Mouse (Mus musculus) spleen, adult 2 months (tissue): ENCODE measurements around the gene AU040320. TPM values are rescaled to one million over a fixed set of nuclear protein-coding genes. Genes with fewer than 3 reads are reported as not detected.
A peak's percentile ranks its signal among the peaks of the same experiment; 100 is the strongest.

ENCODE experiments used
- DNase-seq, 2 experiments: peaks; one replicate each; pipeline versions ENCODE4 v3.0.0 to v3.0.0-alpha.2; 2012 to 2021; ENCODE audit warnings: low spot score in 2 of 2, low read depth in 1 of 2
- H3K27ac ChIP-seq: fragments of 200-500 bp; 2 replicates; pipeline ENCODE4 v1.5.1; 2012; ENCODE audit warnings: low read length, inconsistent platforms; ENCODE audit not compliant: insufficient read depth
- H3K27me3 ChIP-seq: fragments of 200-500 bp; 2 replicates; pipeline ENCODE4 v1.6.1; 2012; ENCODE audit warnings: mild to moderate bottlenecking, moderate library complexity, low read length, inconsistent platforms; ENCODE audit not compliant: control insufficient read depth, insufficient read depth
- H3K36me3 ChIP-seq: fragments of 200-500 bp; 2 replicates; pipeline ENCODE4 v1.6.1; 2012; ENCODE audit warnings: mild to moderate bottlenecking, low read length, inconsistent platforms; ENCODE audit not compliant: control insufficient read depth, insufficient read depth
- H3K4me1 ChIP-seq: fragments of 200-500 bp; 2 replicates; pipeline ENCODE4 v1.6.1; 2011; ENCODE audit warnings: inconsistent platforms; ENCODE audit not compliant: control insufficient read depth, insufficient read depth, insufficient read length
- H3K4me3 ChIP-seq: fragments of 200-500 bp; 2 replicates; pipeline ENCODE4 v1.5.1; 2011; ENCODE audit warnings: mild to moderate bottlenecking, inconsistent platforms; ENCODE audit not compliant: insufficient read depth, insufficient read length; ENCODE audit errors: extremely low read depth
- CTCF ChIP-seq: fragments of 200-500 bp; IDR thresholded peaks from 2 replicates; pipeline ENCODE4 v1.5.1; 2011; ENCODE audit warnings: mild to moderate bottlenecking, inconsistent platforms; ENCODE audit not compliant: insufficient read depth, insufficient read length, insufficient replicate concordance; ENCODE audit errors: extremely low read depth
- POLR2A ChIP-seq: fragments of 200-500 bp; IDR thresholded peaks from 2 replicates; pipeline ENCODE4 v1.6.1; 2011; ENCODE audit warnings: low read depth, low read length, inconsistent platforms
- WGBS: fragments of 180-500 bp; shearing (Covaris S2); methylation state at CpG from one replicate; pipeline ENCODE4 v1.1.7; 2018; 5-methylcytosine and 5-hydroxymethylcytosine counted together
- polyA plus RNA-seq: library from polyadenylated mRNA; depleted of rRNA; stranded (reverse); fragments of >200 nt; gene quantifications from 2 replicates; pipeline ENCODE4 v1.2.3, GENCODE M21; 2012

The AU040320 gene
- polyA plus RNA-seq, 1 experiment, result 27.0 TPM

GRCm38 (mm10) chr4:126734001-126734603 lies 19.2 kb upstream of the AU040320 start:
- H3K27ac ChIP-seq, result no peak overlapping the region
- TF ChIP-seq POLR2A (no peak), CTCF (no peak)
- peaks cover 38% of the 10 kb centered on the region for H3K27me3 ChIP-seq
- no peak overlapping the region for H3K4me3 ChIP-seq
- DNase-seq, result no peak
- no peaks in the 10 kb centered on the region for H3K36me3 ChIP-seq
- peaks cover 5% of the 10 kb centered on the region; the same call in 1 of the 2 replicates for H3K4me1 ChIP-seq
- WGBS, result 9% methylated on average over 16 of the region's 16 CpGs

- no peak for TF ChIP-seq CTCF
- TF ChIP-seq POLR2A, result no peak
- no peak overlapping the region for H3K27ac ChIP-seq
- peaks cover 38% of the 10 kb centered on the region for H3K27me3 ChIP-seq
- 8% methylated on average over 50 of the region's 51 CpGs for WGBS
- H3K36me3 ChIP-seq, result no peaks in the 10 kb centered on the region
- no peak overlapping the region for H3K4me3 ChIP-seq
- peaks cover 5% of the 10 kb centered on the region; the same call in 1 of the 2 replicates for H3K4me1 ChIP-seq
- DNase-seq, result no peak
These were observed 18.5 kb upstream of the AU040320 start for GRCm38 (mm10) chr4:126734700-126735381.

GRCm38 (mm10) chr4:126735382-126736000 lies 17.9 kb upstream of the AU040320 start:
- WGBS, result 4% methylated on average over 57 of the region's 62 CpGs
- Histone ChIP-seq H3K4me3 (no peak overlapping the region; the same call in 1 of the 2 replicates), H3K27me3 (peaks cover 38% of the 10 kb centered on the region), H3K27ac (no peak overlapping the region), H3K36me3 (no peaks in the 10 kb centered on the region), H3K4me1 (peaks cover 5% of the 10 kb centered on the region; the same call in 1 of the 2 replicates)
- no peak for DNase-seq
- TF ChIP-seq CTCF (no peak), POLR2A (no peak)

GRCm38 (mm10) chr4:126736001-126736414 lies 17.3 kb upstream of the AU040320 start, which contains the start of gene Tfap2e:
Gene Tfap2e, minus strand, starts transcription at chr4:126736240.
- WGBS, result 4% methylated on average over 32 of the region's 32 CpGs
- Histone ChIP-seq H3K4me3 (no peak within 1 kb of the TSS; the same call in 1 of the 2 replicates), H3K4me1 (peaks cover 5% of the 10 kb centered on the region; the same call in 1 of the 2 replicates), H3K27me3 (peaks cover 38% of the 10 kb centered on the region), H3K27ac (no peak within 1 kb of the TSS), H3K36me3 (no peaks in the 10 kb centered on the region)
- no peak for TF ChIP-seq POLR2A
- no peak for TF ChIP-seq CTCF
- no peak for DNase-seq

DNA sequence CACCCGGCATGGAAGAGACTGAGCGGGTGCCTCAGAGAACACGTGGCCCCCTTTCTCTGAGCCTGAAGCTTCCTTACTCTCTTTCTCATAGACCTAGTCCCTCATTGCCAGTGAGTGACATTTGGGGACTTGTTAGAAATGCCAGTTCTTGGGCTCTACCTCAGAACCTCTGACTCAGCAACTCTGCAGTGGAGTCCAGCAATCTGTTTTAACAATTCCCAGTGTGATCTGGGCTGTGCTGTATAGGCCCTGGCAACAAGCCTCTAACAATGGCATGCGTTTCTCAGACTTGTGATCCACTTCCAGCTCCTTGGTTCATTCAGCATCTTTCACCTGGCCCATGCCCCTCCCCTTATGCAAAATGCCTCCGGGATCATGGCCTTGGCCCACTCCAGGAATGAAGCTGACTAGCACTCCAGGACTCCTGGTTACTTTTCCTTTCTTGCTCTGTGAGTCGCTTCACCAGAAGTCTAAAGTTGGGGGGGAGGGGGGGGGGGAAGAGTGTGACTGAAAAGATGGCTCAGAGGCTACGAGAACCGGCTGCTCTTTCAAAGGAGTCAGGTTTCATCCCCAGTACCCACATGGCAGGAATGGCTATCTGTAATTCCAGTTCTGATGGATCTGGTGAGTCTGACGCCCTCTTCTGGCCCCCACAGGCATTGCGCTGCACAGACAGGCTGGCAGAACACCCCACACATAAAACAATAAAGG lies 13.2 kb upstream of the AU040320 start:
- H3K4me1 ChIP-seq, result peaks cover 5% of the 10 kb centered on the region; the same call in 1 of the 2 replicates
- H3K4me3 ChIP-seq, result no peak overlapping the region
- H3K27ac ChIP-seq, result no peak overlapping the region
- H3K36me3 ChIP-seq, result peaks cover 9% of the 10 kb centered on the region
- 66% methylated on average over 10 of the region's 10 CpGs for WGBS
- TF ChIP-seq POLR2A, result no peak
- no peak for TF ChIP-seq CTCF
- no peak for DNase-seq
- peaks cover 12% of the 10 kb centered on the region for H3K27me3 ChIP-seq

DNA sequence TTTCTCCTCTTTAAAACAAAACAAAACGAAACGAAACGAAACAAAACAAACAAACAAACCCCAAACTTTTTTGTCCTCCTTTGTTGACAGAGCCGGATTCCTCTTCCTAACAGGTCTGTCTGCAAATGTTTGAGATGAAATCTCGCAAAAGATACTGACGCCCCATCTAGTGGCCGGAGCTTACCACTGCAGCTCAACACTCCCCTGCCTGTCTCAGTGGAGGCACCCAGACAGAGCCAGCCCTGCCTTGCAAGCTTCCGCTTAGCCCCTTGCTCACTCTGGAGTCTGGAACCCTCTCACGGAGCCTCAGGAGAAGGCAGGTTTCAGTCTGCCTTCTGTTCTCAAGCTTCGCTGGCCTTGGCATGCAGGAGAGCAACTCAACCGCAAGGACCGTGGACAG lies 11.9 kb upstream of the AU040320 start:
- no peak overlapping the region for H3K27ac ChIP-seq
- no peaks in the 10 kb centered on the region for H3K4me1 ChIP-seq
- TF ChIP-seq POLR2A (no peak), CTCF (peak; percentile 68; the same call in 1 of the 2 replicates)
- peak; percentile 48 to 74 for DNase-seq
- peaks cover 1% of the 10 kb centered on the region; the same call in 1 of the 2 replicates for H3K27me3 ChIP-seq
- H3K36me3 ChIP-seq, result peaks cover 16% of the 10 kb centered on the region
- H3K4me3 ChIP-seq, result no peak overlapping the region
- 5% methylated on average over 12 of the region's 12 CpGs for WGBS
